Mouse (Mus musculus) spleen, postnatal 4 days (tissue): ENCODE results near the gene Kif11.

ENCODE experiments used
- DNase-seq, 2 experiments: peaks; one replicate each; pipeline ENCODE4 v3.0.0; 2022; ENCODE audit warnings: low spot score in 2 of 2

Kif11 gene

GRCm38 (mm10) chr19:37443631-37444140, 67.5 kb downstream of the Kif11 start:
- no peak for DNase-seq

- no peak for DNase-seq
Observed at GRCm38 (mm10) chr19:37448212-37448611, 72.0 kb downstream of the Kif11 start.

- DNase-seq, result no peak
Observed at GRCm38 (mm10) chr19:37449246-37449645, 73.0 kb downstream of the Kif11 start.

- DNase-seq, result no peak
Observed at GRCm38 (mm10) chr19:37455528-37455927, 79.3 kb downstream of the Kif11 start.

DNA sequence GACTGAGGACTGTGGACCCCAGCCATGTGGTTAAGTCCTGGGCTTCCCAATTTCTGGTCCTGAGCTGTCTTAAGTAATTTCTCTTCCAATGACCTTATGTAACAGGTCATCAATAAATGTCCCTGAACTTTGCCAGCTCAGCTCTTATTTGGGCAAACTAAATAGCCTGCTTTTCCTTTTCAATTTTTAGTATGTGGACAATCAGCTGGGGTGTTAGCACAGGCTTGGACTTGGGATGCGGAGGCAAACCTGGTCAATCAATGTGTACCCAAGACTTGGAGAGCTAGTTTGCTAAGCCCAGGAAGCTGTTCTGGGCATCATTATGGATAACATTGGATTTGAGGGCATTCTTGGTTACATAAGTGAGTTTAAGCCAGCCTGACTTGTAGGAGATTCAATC, 79.8 kb downstream of the Kif11 start:
- DNase-seq, result no peak

DNA sequence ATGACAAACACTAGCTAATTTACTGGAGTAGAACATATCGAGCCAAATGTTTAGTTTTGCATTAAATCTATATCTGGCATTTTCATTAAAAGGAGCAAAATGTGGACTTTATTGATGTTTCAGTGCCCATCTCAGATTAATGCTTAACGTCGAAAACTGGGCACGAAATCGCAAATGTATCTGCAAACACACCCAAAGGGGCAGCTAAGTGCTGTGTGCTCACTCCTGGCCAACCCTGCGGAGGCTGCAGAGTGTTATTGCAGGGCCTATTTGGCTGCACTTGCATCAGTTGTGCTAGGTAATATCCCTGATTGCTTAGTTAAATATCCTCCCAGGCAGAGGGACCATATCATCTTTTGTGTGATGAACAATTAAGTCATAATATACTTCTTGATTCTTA, 81.8 kb downstream of the Kif11 start:
- no peak for DNase-seq

- DNase-seq, result no peak
Observed at GRCm38 (mm10) chr19:37466403-37466802, 90.2 kb downstream of the Kif11 start.

DNA sequence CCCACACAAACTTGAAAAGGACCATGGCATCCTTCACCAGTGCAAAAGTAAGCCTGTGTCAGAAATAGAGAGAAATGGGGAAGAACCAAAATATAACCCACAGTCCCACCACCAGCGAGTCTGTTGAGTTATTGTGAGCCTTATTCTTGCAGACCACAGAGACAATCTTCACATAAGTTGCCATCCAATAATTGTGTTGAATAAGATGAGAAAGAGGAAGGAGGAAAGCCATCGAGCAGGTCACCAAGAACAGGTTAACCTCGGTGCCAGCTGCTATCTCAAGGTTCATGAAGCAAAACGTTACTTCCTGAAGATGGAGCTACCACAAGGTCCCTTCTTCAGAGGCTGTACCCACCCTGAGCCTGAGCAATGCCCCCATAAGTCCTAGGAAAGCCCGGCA, 90.8 kb downstream of the Kif11 start:
- DNase-seq, result no peak

GRCm38 (mm10) chr19:37468841-37469566, 92.8 kb downstream of the Kif11 start:
- no peak for DNase-seq
